Mouse (Mus musculus): Measurements from ENCODE around the gene Fbxw7. TPM values are rescaled to one million over a fixed set of nuclear protein-coding genes. Genes with fewer than 3 reads are reported as not detected.

Gene Fbxw7
- polyA plus RNA-seq (2017; shearing (Covaris generic)): 25.5 TPM

GRCm38 (mm10) chr3:84814762-84815381 lies at the start of gene Fbxw7:
Gene Fbxw7, plus strand, starts transcription at chr3:84815268.

Other genes starting within 250 kb of the Fbxw7 start
- gene Arfip1, start 232.6 kb upstream of the Fbxw7 start, polyA plus RNA-seq (2017; shearing (Covaris generic)): 43.8 TPM
- gene Tigd4, start 221.7 kb upstream of the Fbxw7 start, polyA plus RNA-seq (2017; shearing (Covaris generic)): not detected
- 65.3 TPM for gene Tmem154, start 149.1 kb upstream of the Fbxw7 start, polyA plus RNA-seq (2017; shearing (Covaris generic))

Measured in effector memory CD4-positive, alpha-beta T cell, adult 7 months (primary cell).